Mouse (Mus musculus) kidney, postnatal 14 days (tissue): ENCODE data around the gene Gm21671.
"Not testable (repeated sequence)": the region's sequence is repeated elsewhere in the genome, so short reads cannot be mapped to it uniquely, and the experiment has no call there.

Experiments
- DNase-seq: peaks from one replicate; pipeline ENCODE4 v3.0.0; 2022; ENCODE audit warnings: mixed read lengths

Gm21671 gene

DNA sequence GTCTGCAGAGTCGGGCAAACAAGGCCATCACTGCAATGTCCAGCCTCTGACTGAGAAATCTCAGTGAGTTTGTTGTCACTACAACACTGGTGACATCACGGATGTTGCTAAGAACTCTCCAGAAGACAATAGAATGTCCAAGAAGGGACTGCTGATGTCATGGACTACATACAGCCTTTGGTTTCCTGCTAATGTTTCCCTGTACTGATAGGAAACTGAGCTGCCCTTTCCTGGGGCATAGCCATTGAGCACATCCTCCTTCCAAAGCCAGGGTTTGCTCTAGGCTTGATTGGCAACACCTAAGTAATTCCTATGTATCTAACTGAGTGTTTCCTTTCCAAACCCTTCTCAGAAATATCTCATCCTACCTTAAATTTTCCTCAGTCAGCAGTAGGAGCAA is at the start of gene Gm21671:
Gene Gm21671 (minus strand): TSS at position 101 of the 400 bp plus-strand sequence.
- not testable (repeated sequence) for DNase-seq

DNA sequence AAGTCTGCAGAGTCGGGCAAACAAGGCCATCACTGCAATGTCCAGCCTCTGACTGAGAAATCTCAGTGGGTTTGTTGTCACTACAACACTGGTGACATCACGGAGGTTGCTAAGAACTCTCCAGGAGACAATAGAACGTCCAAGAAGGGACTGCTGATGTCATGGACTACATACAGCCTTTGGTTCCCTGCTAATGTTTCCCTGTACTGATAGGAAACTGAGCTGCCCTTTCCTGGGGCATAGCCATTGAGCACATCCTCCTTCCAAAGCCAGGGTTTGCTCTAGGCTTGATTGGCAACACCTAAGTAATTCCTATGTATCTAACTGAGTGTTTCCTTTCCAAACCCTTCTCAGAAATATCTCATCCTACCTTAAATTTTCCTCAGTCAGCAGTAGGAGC is 34.3 kb upstream of the Gm21671 start, which contains the start of gene Gm21698:
Gene Gm21698 (minus strand): TSS at position 101 of the 400 bp plus-strand sequence.
- not testable (repeated sequence) for DNase-seq

DNA sequence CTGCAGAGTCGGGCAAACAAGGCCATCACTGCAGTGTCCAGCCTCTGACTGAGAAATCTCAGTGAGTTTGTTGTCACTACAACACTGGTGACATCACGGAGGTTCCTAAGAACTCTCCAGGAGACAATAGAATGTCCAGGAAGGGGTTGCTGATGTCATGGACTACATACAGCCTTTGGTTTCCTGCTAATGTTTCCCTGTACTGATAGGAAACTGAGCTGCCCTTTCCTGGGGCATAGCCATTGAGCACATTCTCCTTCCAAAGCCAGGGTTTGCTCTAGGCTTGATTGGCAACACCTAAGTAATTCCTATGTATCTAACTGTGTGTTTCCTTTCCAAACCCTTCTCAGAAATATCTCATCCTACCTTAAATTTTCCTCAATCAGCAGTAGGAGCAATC is 18.3 kb upstream of the Gm21671 start, which contains the start of gene Gm21680:
Gene Gm21680 (minus strand): TSS at position 101 of the 400 bp plus-strand sequence.
- not testable (repeated sequence) for DNase-seq

DNA sequence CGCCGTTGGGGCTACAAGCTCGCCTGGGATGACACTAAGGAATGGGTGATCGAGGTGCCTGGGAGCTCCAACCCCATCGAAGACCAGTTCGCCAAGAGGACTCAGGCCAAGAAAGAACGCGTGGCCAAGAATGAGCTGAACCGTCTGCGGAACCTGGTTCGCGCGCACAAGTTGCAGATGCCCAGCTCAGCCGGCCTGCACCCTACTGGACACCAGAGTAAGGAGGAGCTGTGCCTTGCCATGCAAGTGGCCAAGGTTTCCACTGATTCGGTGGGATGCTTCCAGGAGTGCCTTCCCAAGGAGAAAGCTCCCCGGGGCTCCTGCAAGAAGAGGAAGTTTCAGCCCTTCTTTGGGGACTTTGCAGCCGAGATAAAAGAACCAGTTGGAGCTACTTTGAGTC is 2.8 kb upstream of the Gm21671 start:
- DNase-seq: not testable (repeated sequence)

DNA sequence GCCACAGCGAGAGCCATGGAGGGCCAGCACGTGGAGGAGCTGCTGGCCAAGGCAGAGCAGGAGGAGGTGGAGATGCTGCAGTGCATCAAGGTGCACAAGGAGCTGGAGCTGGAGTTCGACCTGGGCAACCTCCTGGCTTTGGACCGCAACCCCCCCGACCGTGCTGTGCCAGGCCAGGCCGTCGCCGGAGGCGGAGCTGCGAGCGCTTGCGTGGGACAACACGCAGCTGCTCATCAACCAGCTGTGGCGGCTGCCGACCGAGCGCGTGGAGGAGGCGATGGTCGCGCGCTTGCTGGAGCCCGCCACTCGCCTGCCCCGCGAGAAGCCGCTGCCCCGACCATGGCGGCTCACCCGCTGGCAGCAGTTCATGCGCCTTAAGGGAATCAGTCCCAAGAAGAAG is 2.4 kb upstream of the Gm21671 start:
- not testable (repeated sequence) for DNase-seq

DNA sequence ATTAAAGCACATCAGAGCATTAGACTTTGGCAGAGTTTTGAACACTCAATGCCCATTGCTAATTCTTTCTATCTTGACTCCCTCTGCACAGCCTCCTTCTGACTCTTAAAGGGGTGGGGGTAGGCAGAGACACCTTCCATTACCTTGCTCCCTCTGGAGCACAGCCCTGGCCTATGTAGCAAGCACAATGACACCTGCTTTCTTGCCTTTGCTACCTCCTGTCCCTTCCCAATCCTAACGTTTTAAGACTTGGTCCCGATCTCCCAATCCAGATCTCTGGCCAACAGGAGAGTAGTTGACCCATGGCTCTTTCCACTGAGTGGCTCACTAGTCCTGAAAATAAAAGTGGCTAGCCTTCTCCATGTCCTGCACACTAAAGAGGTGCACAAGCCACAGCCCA is 8.8 kb downstream of the Gm21671 start:
- DNase-seq: not testable (repeated sequence)

DNA sequence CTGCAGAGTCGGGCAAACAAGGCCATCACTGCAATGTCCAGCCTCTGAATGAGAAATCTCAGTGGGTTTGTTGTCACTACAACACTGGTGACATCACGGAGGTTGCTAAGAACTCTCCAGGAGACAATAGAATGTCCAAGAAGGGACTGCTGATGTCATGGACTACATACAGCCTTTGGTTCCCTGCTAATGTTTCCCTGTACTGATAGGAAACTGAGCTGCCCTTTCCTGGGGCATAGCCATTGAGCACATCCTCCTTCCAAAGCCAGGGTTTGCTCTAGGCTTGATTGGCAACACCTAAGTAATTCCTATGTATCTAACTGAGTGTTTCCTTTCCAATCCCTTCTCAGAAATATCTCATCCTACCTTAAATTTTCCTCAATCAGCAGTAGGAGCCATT is 11.9 kb downstream of the Gm21671 start, which contains the start of gene Gm21663:
Gene Gm21663 (minus strand): TSS at position 101 of the 400 bp plus-strand sequence.
- DNase-seq: not testable (repeated sequence)
